Mouse (Mus musculus) lung, postnatal 0 days (tissue): ENCODE measurements around the gene Cuedc2.

ENCODE experiments used
- CTCF ChIP-seq: IDR thresholded peaks from 2 replicates; pipeline ENCODE4 v1.5.1; 2016; ENCODE audit warnings: antibody characterized with exemption, mild to moderate bottlenecking
- EP300 ChIP-seq: IDR thresholded peaks from 2 replicates; pipeline ENCODE4 v1.6.1; 2016; ENCODE audit warnings: antibody characterized with exemption, mild to moderate bottlenecking, control low read depth

DNA sequence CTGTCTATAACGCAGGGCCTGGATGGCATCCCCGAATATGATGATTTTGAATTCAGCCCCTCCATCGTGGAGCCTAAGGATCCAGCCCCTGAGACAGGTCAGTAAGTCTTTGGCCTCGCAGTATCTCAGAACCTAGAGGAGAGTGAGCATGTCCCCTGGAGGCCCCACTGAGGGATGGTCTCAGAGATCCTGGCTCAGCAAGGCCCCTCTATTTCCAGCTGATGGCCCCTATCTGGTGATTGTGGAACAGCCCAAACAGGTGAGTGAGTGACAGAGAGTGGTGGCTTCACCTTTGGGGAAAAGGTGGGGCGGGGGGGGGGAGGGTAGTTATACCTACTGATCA, 32.3 kb downstream of the Cuedc2 start:
- no peak for TF ChIP-seq CTCF
- TF ChIP-seq EP300: no peak
